Mouse (Mus musculus): ENCODE data around the gene Srm.

Gene Srm

GRCm38 (mm10) chr4:148591171-148591630 lies at the start of gene Srm:
Gene Srm (plus strand): TSS chr4:148591503.
- DNase-seq (ENCODE audit: low read depth, low spot score): peak; percentile 97

DNA sequence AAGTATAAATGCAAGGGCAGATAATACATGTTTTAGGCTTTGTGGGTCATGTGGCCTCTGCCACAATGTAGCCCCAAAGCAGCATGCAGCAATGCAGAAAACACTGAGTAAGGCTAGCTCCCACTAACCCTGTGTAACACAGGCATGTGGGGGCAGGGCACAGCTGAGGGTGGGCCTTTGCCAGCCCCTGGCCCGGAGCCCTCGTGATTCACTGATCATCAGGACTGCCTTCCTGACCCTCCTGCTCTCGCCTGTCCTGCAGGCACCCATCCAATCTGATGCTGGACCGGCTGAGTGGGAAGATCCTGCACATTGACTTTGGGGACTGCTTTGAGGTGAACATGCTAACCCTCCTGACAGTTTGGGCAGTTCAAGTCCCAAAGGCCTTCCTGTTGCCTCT lies 42.2 kb upstream of the Srm start:
- DNase-seq (ENCODE audit: low read depth, low spot score): no peak

DNA sequence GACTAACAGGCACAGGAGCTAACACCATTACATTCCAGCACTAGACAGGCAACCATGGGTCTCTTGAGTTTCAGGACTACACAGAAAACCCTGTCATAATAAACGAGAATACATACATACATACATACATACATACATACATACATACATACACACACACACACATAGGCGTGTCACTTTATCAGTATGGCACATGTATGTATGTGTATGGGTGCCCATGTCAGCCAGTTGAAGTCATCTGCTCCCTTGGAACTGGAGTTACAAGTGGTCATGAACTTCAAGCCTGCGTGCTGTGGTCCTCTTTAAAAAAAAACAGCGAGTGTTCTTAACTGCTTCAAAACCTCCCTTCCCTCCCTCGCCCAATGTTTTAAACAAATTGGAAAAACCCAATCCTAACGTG lies 33.5 kb upstream of the Srm start:
- DNase-seq (ENCODE audit: low read depth, low spot score): no peak

- DNase-seq (ENCODE audit: low read depth, low spot score): peak; percentile 94
Observed at GRCm38 (mm10) chr4:148558297-148559000, 32.9 kb upstream of the Srm start, which contains the start of gene Exosc10. Gene Exosc10 (plus strand): TSS chr4:148558429.

GRCm38 (mm10) chr4:148562676-148563075 lies 28.6 kb upstream of the Srm start:
- no peak for DNase-seq (ENCODE audit: low read depth, low spot score)

DNA sequence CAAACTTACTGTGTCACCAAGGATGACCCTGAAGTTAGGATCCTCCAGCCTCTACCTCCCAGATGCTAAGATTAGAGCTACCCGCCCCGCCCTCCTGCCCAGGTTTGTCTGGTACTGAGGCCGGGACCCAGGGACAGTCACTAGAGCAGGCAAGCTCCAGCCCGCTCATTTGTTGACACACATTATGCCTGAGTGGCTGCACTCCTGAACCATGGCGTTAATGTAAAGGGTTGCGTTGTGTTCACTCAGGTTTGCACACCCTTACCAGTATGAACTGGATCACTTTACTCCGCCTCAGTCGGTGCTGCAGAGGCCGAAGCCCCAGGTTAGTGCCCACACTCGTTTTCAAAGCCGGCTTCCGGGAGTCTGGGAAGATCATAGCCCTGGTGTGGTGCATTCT lies 27.7 kb upstream of the Srm start:
- no peak for DNase-seq (ENCODE audit: low read depth, low spot score)

DNA sequence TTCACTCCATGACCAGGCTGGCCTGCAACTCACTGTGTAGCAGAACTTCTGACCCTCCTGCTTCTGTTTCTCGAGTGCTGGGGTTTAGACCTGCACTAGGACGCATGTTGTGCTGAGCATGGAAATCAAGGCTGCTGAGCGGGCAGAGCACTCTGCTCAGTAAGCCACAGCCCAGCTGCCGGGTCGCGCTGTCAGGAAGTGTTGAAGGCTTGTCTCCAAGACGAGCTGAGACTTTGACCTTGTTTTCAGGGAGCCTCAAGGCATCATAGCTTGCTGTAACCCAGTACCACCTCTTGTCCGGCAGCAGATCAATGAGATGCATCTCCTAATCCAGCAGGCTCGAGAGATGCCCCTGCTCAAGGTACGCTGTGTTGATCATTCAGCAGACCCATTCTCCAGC lies 21.2 kb upstream of the Srm start:
- no peak for DNase-seq (ENCODE audit: low read depth, low spot score)

GRCm38 (mm10) chr4:148570693-148571295 lies 20.5 kb upstream of the Srm start:
- DNase-seq (ENCODE audit: low read depth, low spot score): no peak

- no peak for DNase-seq (ENCODE audit: low read depth, low spot score)
Observed at GRCm38 (mm10) chr4:148573222-148573621, 18.1 kb upstream of the Srm start.

- no peak for DNase-seq (ENCODE audit: low read depth, low spot score)
Observed at GRCm38 (mm10) chr4:148580765-148581164, 10.5 kb upstream of the Srm start.

DNA sequence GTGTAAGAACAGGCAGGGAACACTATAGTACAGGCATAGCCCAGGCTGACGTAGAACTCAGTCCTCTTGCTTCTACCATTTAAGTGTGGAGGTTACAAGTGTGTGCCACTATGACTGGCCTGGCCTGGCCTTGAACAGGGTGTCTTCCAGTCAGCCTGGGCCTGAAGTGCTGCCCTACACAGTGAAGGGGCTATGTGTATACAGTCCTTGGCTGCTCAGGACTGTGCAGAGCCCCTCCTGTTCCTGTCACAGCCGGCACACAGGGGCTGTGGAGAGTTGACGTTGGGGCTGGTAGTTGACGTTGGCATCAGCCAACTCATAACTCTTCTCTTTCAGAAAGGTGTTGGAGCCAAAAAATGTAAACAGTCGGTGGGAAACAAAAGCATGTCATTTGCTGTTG lies 9.9 kb upstream of the Srm start:
- DNase-seq (ENCODE audit: low read depth, low spot score): no peak

DNA sequence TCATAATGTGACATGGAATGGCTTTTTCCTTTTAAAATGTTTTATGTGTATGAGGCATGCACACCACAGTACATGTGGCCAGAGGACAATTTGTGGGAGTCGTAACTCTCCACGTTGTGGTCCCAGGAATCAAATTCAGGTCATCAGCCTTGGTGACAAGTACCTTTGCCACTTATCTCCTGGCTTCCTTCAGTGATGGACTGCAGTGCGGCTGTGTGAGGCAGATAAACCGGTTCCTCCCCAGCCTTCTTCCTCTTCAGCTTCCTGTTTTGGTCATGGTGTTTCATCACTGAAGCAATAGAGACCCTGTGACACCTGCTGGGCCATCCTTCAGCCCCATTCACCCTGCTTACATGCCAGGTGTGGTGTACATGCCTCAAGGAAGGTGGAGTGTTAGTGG lies 8.0 kb upstream of the Srm start:
- DNase-seq (ENCODE audit: low read depth, low spot score): no peak

DNA sequence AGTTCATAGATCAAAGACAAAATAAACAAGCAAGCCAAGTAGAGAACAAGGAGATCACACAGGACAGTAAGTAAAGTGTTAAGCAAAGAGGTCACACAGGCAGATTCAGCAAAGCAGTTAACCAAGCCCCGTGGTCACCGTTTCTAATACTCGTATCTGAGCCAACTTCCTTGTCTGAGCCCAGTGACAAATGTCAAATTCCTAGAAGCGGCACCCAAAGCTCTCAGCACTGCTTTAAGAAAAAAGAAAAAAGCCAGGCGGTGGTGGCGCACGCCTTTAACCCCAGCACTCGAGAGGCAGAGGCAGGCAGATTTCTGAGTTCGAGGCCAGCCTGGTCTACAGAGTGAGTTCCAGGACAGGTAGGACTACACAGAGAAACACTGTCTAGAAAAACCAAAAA lies 4.7 kb upstream of the Srm start:
- no peak for DNase-seq (ENCODE audit: low read depth, low spot score)

- no peak for DNase-seq (ENCODE audit: low read depth, low spot score)
Observed at GRCm38 (mm10) chr4:148588793-148589192, 2.5 kb upstream of the Srm start.

DNA sequence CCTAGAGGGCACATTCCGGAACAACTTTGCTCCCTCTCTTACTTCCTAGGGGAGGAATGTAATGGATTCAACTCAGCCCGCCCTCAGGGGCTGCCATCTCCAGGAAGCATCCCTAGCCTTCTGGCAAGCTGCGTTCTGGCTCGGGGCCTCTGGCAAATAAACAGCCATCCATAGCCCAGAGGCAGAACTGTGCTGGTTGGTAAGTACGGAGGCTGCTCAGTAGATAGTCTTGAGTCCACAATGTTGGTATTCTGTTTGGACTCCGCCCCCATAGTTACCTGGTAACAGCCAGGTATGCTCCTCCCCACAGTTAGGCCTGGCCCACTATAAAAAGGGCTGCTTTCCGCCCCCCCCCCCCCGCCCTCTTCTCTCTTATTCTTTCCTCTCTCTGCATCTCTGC lies 1.7 kb upstream of the Srm start:
- DNase-seq (ENCODE audit: low read depth, low spot score): no peak

DNA sequence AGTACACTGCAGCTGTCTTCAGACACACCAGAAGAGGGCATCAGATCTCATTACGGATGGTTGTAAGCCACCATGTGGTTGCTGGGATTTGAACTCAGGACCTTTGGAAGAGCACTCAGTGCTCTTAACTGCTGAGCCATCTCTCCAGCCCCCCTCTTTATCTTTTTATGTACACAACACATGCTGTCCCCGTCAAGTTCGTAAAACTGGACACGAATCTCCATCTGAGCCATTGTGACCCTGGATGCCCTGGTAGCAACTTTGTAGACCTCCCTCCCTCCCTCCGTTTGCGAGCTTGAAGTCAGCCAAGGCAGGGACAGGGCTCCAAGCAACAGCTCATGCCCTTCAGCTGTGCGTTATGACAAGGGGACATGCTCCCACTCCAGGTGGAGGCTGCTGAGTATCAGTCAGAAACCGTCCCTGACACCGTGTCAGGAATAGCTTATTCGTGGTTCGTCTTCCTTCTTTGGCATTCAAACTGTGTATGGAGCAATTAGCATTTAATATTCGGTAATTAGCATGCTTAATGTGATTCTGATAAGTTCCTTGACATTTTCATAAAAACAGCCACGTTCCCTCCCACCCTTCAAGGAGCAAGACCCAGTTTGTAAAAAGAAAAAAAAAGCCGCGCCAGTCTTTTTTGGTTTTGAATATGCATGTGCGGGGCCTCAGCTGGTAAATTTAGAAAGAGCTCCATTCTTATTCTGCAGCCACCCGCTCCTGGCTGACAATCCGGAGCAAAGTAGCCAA lies 707 bp upstream of the Srm start:
- peak; percentile 18 for DNase-seq (ENCODE audit: low read depth, low spot score)

DNA sequence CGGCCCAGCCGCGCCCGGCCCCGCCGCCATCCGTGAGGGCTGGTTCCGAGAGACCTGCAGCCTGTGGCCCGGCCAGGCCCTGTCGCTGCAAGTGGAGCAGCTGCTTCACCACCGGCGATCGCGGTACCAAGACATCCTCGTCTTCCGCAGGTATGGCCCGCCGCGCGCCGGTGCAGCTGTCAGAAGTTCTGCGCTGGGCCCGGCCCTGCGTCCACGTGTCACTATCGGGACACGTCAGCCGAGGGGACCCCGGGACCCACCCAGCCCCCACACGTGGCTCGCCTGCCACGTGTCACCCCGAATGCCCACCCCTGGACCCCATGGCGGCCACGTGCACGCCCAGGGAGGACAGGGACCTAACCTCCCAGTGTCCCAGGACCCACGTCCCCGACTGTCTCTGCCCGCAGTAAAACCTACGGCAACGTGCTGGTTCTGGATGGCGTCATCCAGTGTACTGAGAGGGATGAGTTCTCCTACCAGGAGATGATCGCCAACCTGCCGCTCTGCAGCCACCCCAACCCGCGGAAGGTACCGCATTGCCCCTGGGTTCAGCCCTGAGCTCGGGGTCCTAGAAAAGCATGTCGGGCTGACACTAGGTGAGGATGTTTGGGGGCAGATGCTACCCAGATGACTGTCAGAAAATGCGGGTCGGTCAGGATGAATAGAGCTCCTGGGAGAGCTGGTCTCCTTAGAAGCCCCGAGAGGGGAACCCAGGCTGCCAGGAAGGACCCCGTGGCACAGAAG lies 506 bp downstream of the Srm start:
- no peak for DNase-seq (ENCODE audit: low read depth, low spot score)

- DNase-seq (ENCODE audit: low read depth, low spot score): no peak
Observed at GRCm38 (mm10) chr4:148593996-148594395, 2.7 kb downstream of the Srm start.

DNA sequence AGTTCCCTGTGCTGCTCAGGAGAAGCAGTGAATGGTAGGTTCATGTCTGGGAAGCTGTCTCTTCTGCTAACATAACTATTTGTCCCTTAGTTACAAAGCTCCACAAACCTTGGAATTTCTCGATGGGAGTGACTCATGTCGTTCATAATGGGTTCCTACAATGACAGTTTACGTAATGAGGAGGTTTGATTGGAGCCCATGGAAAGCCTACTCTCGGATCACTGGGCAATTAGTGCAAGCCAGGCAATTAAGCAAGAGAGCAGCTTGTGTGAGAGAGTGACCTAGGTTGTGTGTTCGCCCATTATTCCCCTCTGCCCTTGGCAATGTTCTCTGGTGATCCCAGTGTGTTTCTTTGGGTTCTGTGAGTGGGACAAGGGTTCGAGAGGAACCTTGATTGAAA lies 4.6 kb downstream of the Srm start:
- no peak for DNase-seq (ENCODE audit: low read depth, low spot score)

DNA sequence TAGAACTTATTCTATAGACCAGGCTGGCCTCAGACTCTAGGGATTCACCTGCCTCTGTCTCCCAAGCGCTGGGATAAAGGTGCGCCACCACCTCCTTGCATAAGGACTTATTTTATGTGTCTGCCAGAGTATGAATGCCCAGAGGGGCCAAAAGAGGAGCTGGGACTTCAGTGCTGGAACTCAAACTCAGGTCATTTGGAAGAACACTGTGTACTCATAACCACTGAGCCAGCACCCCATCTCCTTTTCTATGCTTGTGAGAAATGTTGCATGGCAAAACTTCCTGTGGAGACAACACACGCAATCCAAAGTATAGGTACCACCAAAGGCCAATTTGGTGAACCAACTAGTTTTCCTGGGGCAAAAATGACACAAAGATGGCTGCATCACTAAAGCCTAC lies 5.4 kb downstream of the Srm start:
- DNase-seq (ENCODE audit: low read depth, low spot score): no peak

DNA sequence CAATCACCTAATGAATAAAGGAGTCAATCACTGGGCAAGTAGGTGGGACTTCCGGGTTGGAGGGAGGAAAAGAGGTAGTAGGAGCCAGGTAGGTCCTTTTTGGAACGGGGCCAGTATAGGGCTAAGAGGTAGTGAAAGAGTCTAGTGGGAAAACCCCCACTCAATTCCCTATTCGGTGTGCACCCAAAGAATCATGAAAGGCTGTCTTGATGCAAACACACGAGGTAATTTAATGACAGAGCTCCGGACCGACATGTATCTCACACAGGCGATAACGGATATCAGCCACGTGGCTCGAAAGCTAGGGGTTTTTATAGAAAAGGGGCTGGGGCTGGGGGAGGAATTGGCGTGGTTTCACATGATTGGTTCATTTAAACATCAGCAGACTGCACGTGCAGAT lies 7.5 kb downstream of the Srm start:
- DNase-seq (ENCODE audit: low read depth, low spot score): no peak

DNA sequence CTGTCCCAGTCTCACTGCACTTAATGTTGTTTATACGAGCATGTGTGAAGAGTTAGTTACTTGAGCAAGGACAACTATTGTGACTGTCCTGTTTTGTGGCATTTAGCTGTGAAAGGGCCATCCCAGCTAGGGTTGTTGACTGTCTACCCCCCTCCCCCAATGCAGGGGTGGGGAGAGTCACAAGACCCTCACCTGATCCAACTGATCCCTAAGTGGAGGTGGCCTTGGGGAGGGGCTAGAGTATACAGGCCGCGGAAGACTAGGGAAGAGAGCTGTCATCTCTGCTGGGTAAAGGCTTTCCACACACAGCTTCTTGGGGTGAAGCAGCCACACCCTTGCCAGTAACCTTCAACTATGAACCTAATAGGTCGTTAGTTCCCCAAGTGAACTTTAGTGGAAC lies 9.0 kb downstream of the Srm start:
- DNase-seq (ENCODE audit: low read depth, low spot score): no peak

Data from CD4-positive helper T cell, adult 2 months (primary cell).